Mouse (Mus musculus): Measurements from ENCODE around the gene Ssh2. TPM values are rescaled to one million over a fixed set of nuclear protein-coding genes. Genes with fewer than 3 reads are reported as not detected.

Gene Ssh2
- polyA plus RNA-seq, 1 experiment from 2014 or later, result 14.3 TPM

GRCm38 (mm10) chr11:77194762-77195161, 21.3 kb upstream of the Ssh2 start:
- peaks cover 14% of the 10 kb centered on the region for H3K4me1 ChIP-seq
- no peaks in the 10 kb centered on the region for H3K27me3 ChIP-seq
- WGBS, result 56% methylated on average over 1 of the region's 1 CpGs
- ATAC-seq (ENCODE audit: borderline replicate concordance, extremely low read depth, low FRiP score, low TSS enrichment), result no peak
- H3K36me3 ChIP-seq, result no peaks in the 10 kb centered on the region
- H3K9ac ChIP-seq, result no peak overlapping the region
- H3K9me3 ChIP-seq, result no peaks in the 10 kb centered on the region
- no peak overlapping the region for H3K4me3 ChIP-seq
- H3K27ac ChIP-seq, result no peak overlapping the region
- no peak overlapping the region for H3K4me2 ChIP-seq

- Histone ChIP-seq H3K36me3 (no peaks in the 10 kb centered on the region), H3K4me2 (no peak overlapping the region), H3K27ac (no peak overlapping the region), H3K27me3 (no peaks in the 10 kb centered on the region), H3K9ac (no peak overlapping the region), H3K4me1 (peaks cover 14% of the 10 kb centered on the region; the same call in 1 of the 2 replicates), H3K4me3 (no peak overlapping the region), H3K9me3 (no peaks in the 10 kb centered on the region)
- 65% methylated on average over 11 of the region's 11 CpGs for WGBS
- no peak for ATAC-seq (ENCODE audit: borderline replicate concordance, extremely low read depth, low FRiP score, low TSS enrichment)
Observed at GRCm38 (mm10) chr11:77195360-77196109, 20.6 kb upstream of the Ssh2 start.

DNA sequence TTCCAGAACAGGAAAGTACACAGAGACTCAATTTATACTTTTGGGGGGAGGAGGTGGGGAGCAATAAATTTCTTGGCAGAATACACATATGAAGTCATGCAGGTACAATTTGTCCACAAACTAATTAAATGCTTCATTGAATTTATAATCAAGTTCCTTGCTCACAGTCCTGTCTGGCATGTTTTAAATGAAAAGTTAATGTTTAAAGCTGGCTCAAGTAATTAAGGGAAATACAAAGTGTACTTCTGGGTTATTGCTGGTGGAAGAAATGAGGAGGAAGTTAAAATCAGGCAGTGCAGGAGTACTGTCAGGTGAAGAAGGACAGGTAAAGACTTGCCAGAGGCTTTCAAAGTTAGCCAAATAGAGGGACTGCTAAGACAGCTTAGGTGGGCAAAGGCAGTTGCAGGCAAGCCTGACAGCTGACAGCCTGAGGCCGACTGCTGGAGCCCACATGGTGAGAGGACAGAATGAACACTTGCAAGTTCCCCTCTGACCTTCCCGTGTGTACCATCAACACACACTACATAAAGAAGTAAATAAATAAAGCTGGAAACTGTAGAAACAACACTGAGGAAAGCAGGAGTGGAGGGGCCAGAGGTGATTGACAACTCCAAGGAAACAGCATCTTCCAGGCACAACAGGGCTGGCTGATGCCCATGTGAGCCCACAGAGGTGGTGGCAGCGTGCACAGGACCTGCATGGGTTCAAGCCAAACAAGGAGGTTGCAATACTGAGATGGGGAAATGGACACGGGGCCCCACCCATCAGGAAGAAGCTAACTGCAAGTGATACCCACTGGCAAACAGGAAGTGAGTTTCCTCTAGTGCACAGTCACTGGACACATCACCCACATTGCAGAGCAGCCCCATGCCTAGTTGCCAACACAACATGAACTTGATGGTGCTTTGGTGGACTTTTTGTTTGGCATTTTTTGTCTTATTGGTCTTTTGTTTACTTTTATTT, 19.6 kb upstream of the Ssh2 start:
- H3K4me2 ChIP-seq, result no peak overlapping the region

DNA sequence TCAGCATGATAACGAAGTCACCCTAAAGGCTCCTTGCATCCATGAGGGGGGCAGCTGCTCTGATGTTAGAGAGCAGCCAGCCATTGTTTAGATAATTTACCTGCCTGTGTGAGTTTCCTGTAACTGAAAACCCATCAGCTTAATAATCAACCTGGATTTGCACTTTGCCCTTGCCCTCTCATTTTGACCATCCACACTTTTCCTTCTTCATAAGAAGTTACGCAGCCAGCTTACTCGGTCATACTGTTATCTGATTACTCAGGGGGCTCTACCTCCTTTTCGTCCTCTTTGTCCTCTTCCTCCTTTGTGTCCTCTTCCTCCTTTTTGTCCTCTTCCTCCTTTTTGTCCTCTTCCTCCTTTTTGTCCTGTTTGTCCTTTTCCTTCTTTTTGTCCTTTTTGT, 16.5 kb upstream of the Ssh2 start:
- ATAC-seq (ENCODE audit: borderline replicate concordance, extremely low read depth, low FRiP score, low TSS enrichment), result no peak
- Histone ChIP-seq H3K4me2 (no peak overlapping the region), H3K9ac (no peak overlapping the region), H3K4me3 (no peak overlapping the region), H3K27me3 (no peaks in the 10 kb centered on the region), H3K36me3 (no peaks in the 10 kb centered on the region), H3K27ac (no peak overlapping the region), H3K9me3 (no peaks in the 10 kb centered on the region), H3K4me1 (0 out of 2 replicates have a peak, but pooled peaks cover 10% of the 10 kb centered on the region)
- 48% methylated on average over 4 of the region's 4 CpGs for WGBS

More for the DNA sequence above, 19.6 kb upstream of the Ssh2 start:
- Histone ChIP-seq H3K27ac (no peak overlapping the region), H3K4me3 (no peak overlapping the region), H3K9ac (no peak overlapping the region), H3K4me1 (peaks cover 14% of the 10 kb centered on the region; the same call in 1 of the 2 replicates), H3K9me3 (no peaks in the 10 kb centered on the region), H3K27me3 (no peaks in the 10 kb centered on the region), H3K36me3 (no peaks in the 10 kb centered on the region)
- WGBS, result 37% methylated on average over 4 of the region's 4 CpGs
- ATAC-seq (ENCODE audit: borderline replicate concordance, extremely low read depth, low FRiP score, low TSS enrichment), result no peak

- Histone ChIP-seq H3K9ac (no peak overlapping the region), H3K9me3 (no peaks in the 10 kb centered on the region), H3K4me2 (no peak overlapping the region), H3K4me3 (no peak overlapping the region), H3K27me3 (no peaks in the 10 kb centered on the region), H3K4me1 (0 out of 2 replicates have a peak, but pooled peaks cover 4% of the 10 kb centered on the region), H3K36me3 (no peaks in the 10 kb centered on the region), H3K27ac (no peak overlapping the region)
- 73% methylated on average over 1 of the region's 1 CpGs for WGBS
- ATAC-seq (ENCODE audit: borderline replicate concordance, extremely low read depth, low FRiP score, low TSS enrichment), result no peak
Observed at GRCm38 (mm10) chr11:77200703-77201102, 15.4 kb upstream of the Ssh2 start.

GRCm38 (mm10) chr11:77214142-77214692, 1.9 kb upstream of the Ssh2 start:
- ATAC-seq (ENCODE audit: borderline replicate concordance, extremely low read depth, low FRiP score, low TSS enrichment), result no peak
- Histone ChIP-seq H3K36me3 (no peaks in the 10 kb centered on the region), H3K9me3 (no peaks in the 10 kb centered on the region), H3K27ac (no peak overlapping the region), H3K4me1 (peaks cover 14% of the 10 kb centered on the region), H3K9ac (no peak overlapping the region), H3K4me3 (no peak overlapping the region), H3K4me2 (no peak overlapping the region), H3K27me3 (no peaks in the 10 kb centered on the region)
- WGBS, result 88% methylated on average over 1 of the region's 1 CpGs

DNA sequence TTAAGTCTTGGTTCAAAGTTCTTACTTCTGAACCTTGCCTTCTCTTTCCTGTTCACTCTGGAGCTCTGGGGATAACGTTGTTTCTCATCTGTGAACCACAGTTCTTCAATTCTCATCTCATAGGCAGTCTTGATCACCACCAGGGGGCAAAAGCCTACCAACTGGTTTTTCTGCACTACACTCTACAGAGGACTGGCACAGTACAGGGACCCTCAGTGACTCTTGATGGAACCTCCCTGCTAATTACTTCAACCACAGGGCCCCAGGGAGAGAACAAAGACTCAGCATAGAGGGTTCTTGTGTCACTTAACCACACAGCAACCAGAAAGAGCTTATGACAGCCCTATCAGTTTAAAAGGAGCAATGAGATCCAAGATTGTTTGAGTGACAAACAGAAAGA, 1.3 kb upstream of the Ssh2 start:
- H3K4me3 ChIP-seq, result peak overlapping the region; percentile 0; the same call in 1 of the 2 replicates
- peak; percentile 43; the same call in 1 of the 2 replicates for ATAC-seq (ENCODE audit: borderline replicate concordance, extremely low read depth, low FRiP score, low TSS enrichment)
- no peaks in the 10 kb centered on the region for H3K36me3 ChIP-seq
- no peak overlapping the region; the same call in 1 of the 2 replicates for H3K4me2 ChIP-seq
- H3K9me3 ChIP-seq, result no peaks in the 10 kb centered on the region
- no peak overlapping the region for H3K27ac ChIP-seq
- H3K27me3 ChIP-seq, result no peaks in the 10 kb centered on the region
- peaks cover 14% of the 10 kb centered on the region for H3K4me1 ChIP-seq
- WGBS, result 8% methylated on average over 1 of the region's 1 CpGs
- no peak overlapping the region for H3K9ac ChIP-seq

DNA sequence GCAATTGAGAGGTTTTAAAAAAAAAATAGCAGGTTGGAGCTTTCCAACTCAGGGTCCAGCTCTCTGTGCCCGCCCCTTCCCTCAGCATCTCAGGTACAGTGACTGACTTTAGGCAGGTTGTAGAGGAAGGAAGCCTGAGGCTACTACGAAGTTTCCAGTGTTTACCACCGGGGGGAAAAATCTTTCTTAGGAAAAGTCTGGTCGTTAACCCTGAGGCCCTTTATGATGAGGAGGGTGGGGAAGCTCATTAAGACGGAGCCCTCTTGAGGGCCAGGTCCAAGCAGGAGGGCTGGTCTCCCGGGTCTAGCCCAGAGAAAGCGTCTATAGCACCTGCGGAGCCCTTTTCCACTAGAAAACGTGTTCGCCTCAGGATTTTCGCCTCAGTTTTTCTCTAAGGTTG, 604 bp upstream of the Ssh2 start:
- H3K36me3 ChIP-seq, result no peaks in the 10 kb centered on the region
- peak overlapping the region; percentile 90 for H3K27ac ChIP-seq
- peak; percentile 40; the same call in 1 of the 2 replicates for ATAC-seq (ENCODE audit: borderline replicate concordance, extremely low read depth, low FRiP score, low TSS enrichment)
- WGBS, result 2% methylated on average over 11 of the region's 11 CpGs
- H3K4me1 ChIP-seq, result peaks cover 14% of the 10 kb centered on the region
- no peaks in the 10 kb centered on the region for H3K27me3 ChIP-seq
- peak overlapping the region; percentile 85 for H3K9ac ChIP-seq
- H3K9me3 ChIP-seq, result no peaks in the 10 kb centered on the region
- H3K4me2 ChIP-seq, result peak overlapping the region; percentile 93
- H3K4me3 ChIP-seq, result peak overlapping the region; percentile 97

GRCm38 (mm10) chr11:77216761-77217130, 659 bp downstream of the Ssh2 start:
- Histone ChIP-seq H3K9me3 (no peaks in the 10 kb centered on the region), H3K36me3 (no peaks in the 10 kb centered on the region), H3K27ac (peak overlapping the region; percentile 90; the same call in 1 of the 2 replicates), H3K9ac (peak overlapping the region; percentile 85), H3K4me2 (peak overlapping the region; percentile 93), H3K4me3 (peak overlapping the region; percentile 97), H3K4me1 (peaks cover 14% of the 10 kb centered on the region), H3K27me3 (no peaks in the 10 kb centered on the region)
- under 1% methylated on average over 11 of the region's 11 CpGs for WGBS
- peak; percentile 66; the same call in 1 of the 2 replicates for ATAC-seq (ENCODE audit: borderline replicate concordance, extremely low read depth, low FRiP score, low TSS enrichment)

GRCm38 (mm10) chr11:77230765-77231164, 14.7 kb downstream of the Ssh2 start:
- WGBS, result 66% methylated on average over 2 of the region's 2 CpGs

DNA sequence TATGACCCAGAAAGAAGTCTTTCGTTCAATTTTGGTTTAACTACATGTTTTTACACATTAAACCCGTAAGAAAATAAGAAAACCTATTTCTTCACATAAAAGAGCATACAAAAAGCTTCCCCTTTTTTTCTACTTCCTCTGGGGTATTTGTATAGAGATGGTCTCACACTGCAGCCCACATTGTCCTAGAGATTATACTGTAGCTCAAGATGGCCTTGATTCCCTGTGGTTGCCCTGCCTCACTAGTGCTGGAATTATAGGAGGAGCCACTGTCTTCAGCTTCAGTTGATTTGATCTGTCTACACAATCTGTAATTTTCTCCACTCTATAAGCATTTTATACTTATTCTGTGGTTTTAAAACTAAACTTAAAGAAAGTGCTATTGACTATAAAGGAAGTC, 15.4 kb downstream of the Ssh2 start:
- Histone ChIP-seq H3K27me3 (no peaks in the 10 kb centered on the region), H3K9ac (no peak overlapping the region), H3K36me3 (no peaks in the 10 kb centered on the region), H3K4me3 (no peak overlapping the region), H3K4me1 (no peaks in the 10 kb centered on the region), H3K4me2 (no peak overlapping the region), H3K9me3 (no peaks in the 10 kb centered on the region), H3K27ac (no peak overlapping the region)
- ATAC-seq (ENCODE audit: borderline replicate concordance, extremely low read depth, low FRiP score, low TSS enrichment), result no peak
- 93% methylated on average over 2 of the region's 2 CpGs for WGBS

More at GRCm38 (mm10) chr11:77230765-77231164, 14.7 kb downstream of the Ssh2 start:
- no peaks in the 10 kb centered on the region for H3K36me3 ChIP-seq
- no peak overlapping the region for H3K27ac ChIP-seq
- no peaks in the 10 kb centered on the region for H3K4me1 ChIP-seq
- no peak overlapping the region for H3K4me2 ChIP-seq
- ATAC-seq (ENCODE audit: borderline replicate concordance, extremely low read depth, low FRiP score, low TSS enrichment), result no peak
- H3K4me3 ChIP-seq, result no peak overlapping the region
- no peaks in the 10 kb centered on the region for H3K9me3 ChIP-seq
- no peaks in the 10 kb centered on the region for H3K27me3 ChIP-seq
- no peak overlapping the region for H3K9ac ChIP-seq
